Mouse (Mus musculus) bone marrow, adult 2 months (tissue): ENCODE data around the gene Tent5b.

Experiments
- CTCF ChIP-seq: fragments of 200-500 bp; IDR thresholded peaks from 2 replicates; pipeline ENCODE4 v1.5.1; 2011; ENCODE audit warnings: low read length, control low read depth; ENCODE audit not compliant: control insufficient read depth, insufficient read depth
- POLR2A ChIP-seq: fragments of 200-500 bp; IDR thresholded peaks from 2 replicates; pipeline ENCODE4 v1.6.1; 2011; ENCODE audit warnings: low read depth, mild to moderate bottlenecking, control low read depth, low read length, borderline replicate concordance; ENCODE audit not compliant: control insufficient read depth

- no peak for TF ChIP-seq CTCF
- TF ChIP-seq POLR2A: no peak
These were observed 39.4 kb downstream of the Tent5b start for GRCm38 (mm10) chr4:133519369-133519665.
